8 mouse cellular contexts compared by ENCODE assay signal in the genomic region with DNA sequence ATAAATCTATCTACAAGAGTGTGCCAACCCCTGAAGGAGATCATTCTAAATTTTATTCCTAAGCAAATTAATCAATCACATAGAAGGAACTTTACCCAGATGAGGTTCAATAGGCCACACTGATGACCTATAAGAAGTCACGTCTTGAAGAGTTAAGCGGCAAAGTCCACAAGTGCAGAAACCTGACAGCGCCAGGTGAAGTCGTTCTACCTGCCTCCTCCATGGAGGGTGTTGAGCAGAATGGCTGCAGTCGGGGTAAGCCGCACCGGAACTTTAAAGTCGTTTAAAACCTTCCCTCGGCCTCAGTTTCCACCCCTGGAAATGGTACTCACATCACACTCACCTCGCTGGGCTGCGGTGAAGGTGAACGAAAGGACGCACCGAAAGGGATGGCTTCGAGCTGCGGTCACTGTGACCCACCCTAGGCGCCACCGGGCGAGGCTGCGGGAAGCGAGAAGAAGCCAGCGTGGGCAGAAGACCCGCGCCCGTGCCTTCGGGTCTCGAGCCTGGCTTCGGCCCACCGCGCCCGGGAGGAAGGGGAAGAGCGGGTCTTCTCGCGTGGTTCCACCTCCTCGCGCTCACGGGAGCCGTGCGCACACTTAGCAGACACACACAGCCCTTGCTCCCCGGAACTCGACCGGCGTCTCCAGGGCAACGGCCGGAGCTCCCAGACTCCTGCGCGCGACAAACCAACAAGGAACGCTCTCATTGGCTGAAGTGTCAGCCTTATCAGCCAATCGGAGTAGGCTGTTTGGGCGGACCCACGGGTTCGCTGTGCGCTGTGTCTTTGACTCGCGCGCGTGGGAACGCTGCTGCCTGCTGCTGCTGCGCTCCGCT. TPM values are rescaled to one million over a fixed set of nuclear protein-coding genes. Genes with fewer than 3 reads are reported as not detected.
DNase-seq lines count a peak whose midpoint lies in the region; ATAC-seq lines count a peak whose summit lies in the region.

A gene (minus strand): TSS at position 660 of the 837 bp plus-strand sequence.

- H3K27me3 ChIP-seq in intestine, embryonic 14.5 days (replicated peaks; ENCODE audit: control insufficient read depth, insufficient read depth, low read length): no peaks in the 10 kb centered on the region

- under 1% methylated on average over 61 of the region's 61 CpGs for WGBS in intestine, embryonic 14.5 days

- peak; percentile 99 for ATAC-seq in intestine, embryonic 14.5 days (replicated peaks; ENCODE audit: low FRiP score, low TSS enrichment, low read depth)

- peak within 1 kb of the TSS; percentile 52 for H3K27ac ChIP-seq in intestine, embryonic 14.5 days (ENCODE audit: low read depth)

- peaks cover 5% of the 10 kb centered on the region; the same call in 1 of the 2 replicates for H3K4me1 ChIP-seq in intestine, embryonic 14.5 days (replicated peaks; ENCODE audit: control insufficient read depth, insufficient read depth, low read length)

- DNase-seq in adrenal gland, adult 18-20 months (ENCODE audit: low spot score in 2 of 2): peak; percentile 92
- DNase-seq in embryo, embryonic 11 days: peak; percentile 98
- peak; percentile 95 for DNase-seq in gastrocnemius, postnatal 25 days
- DNase-seq in intestine, embryonic 14.5 days (ENCODE audit: low spot score): peak; percentile 99
- peak; percentile 99 for DNase-seq in left cerebral cortex, postnatal 14 days (ENCODE audit: low spot score in 2 of 2)
- DNase-seq in mesoderm, embryonic 11.5 days (ENCODE audit: low read depth, low spot score): peak; percentile 98
- DNase-seq in right cerebral cortex, postnatal 36 days (ENCODE audit: low spot score in 2 of 2): peak; percentile 95 to 96
- DNase-seq in yolk sac, embryonic 10.5 days (ENCODE audit: low spot score): peak; percentile 98

- no peaks in the 10 kb centered on the region for H3K36me3 ChIP-seq in intestine, embryonic 14.5 days (ENCODE audit: control insufficient read depth, insufficient read depth, low read length)

- peak within 1 kb of the TSS; percentile 82 for H3K9ac ChIP-seq in intestine, embryonic 14.5 days (ENCODE audit: low read length)

- H3K9me3 ChIP-seq in intestine, embryonic 14.5 days (ENCODE audit: control insufficient read depth, low read length): no peaks in the 10 kb centered on the region

- H3K4me2 ChIP-seq in intestine, embryonic 14.5 days (ENCODE audit: low read length): peak within 1 kb of the TSS; percentile 95

- H3K4me3 ChIP-seq in intestine, embryonic 14.5 days (ENCODE audit: low read depth, low read length): peak within 1 kb of the TSS; percentile 96

- intact Hi-C loops in left cerebral cortex, postnatal 14 days (cut with DNase I): loop anchor here (2.0 kb wide), 1 partner anchor 89 kb away; no protein-coding TSS in a partner anchor

RNA-seq across cellular contexts. Expression of the gene that starts here (rescaled TPM):
- 10 to 100 TPM; 25.8 to 32.3 TPM for total RNA-seq in adrenal gland, adult 18-20 months (2021)
- 1 to 10 TPM; 8.3 to 8.8 TPM for total RNA-seq in gastrocnemius, postnatal 25 days (2021)
- 39.7 and 47.2 TPM in 2 replicates for polyA plus RNA-seq in intestine, embryonic 14.5 days (2014; fragmentation: Nextera tagmentation; extraction: Ambion mirVana)
- 10 to 100 TPM; 79.8 to 82.9 TPM for total RNA-seq in left cerebral cortex, postnatal 14 days (2021)

Comparison
In these comparisons a context has a peak if more than half of its experiments do, and no peak if none do; other contexts are left out.
1. Peak in every context shown above with its lines: DNase-seq, ATAC-seq, H3K4me3 ChIP-seq and H3K27ac ChIP-seq.